Mouse (Mus musculus) liver, adult 2 months (tissue): ENCODE measurements at regions not wholly inside any gene's neighbourhood (a gene's known extent, or its start where the extent isn't known, plus 50 kb on each side); places are given as distances from the start of the nearest gene placed in this dataset.

Source experiments
- CTCF ChIP-seq: fragments of 200-500 bp; IDR thresholded peaks from 2 replicates; pipeline ENCODE4 v1.5.1; 2011; ENCODE audit warnings: low read depth, low read length, control low read depth
- POLR2A ChIP-seq: fragments of 200-500 bp; IDR thresholded peaks from 2 replicates; pipeline ENCODE4 v1.6.1; 2011; ENCODE audit warnings: low read length, control low read depth; ENCODE audit not compliant: insufficient read depth; ENCODE audit errors: extremely low read depth

- TF ChIP-seq CTCF (no peak), POLR2A (no peak)
Observed at GRCm38 (mm10) chr15:28140301-28140700, 63.3 kb upstream of the Dnah5 start.
